Mouse (Mus musculus): ENCODE data around the gene Tfg. TPM values are rescaled to one million over a fixed set of nuclear protein-coding genes. Genes with fewer than 3 reads are reported as not detected.
A peak's percentile ranks its signal among the peaks of the same experiment; 100 is the strongest.

Tfg gene
- total RNA-seq (2017) = 24.6 to 34.5 TPM (median 31.7 TPM) in 3 replicates

- ATAC-seq (replicated peaks; ENCODE audit: insufficient number of reproducible peaks, low FRiP score, low TSS enrichment, poor library complexity, severe bottlenecking) = peak; percentile 92
Observed at GRCm38 (mm10) chr16:56717224-56718200, at the start of gene Tfg. Tfg (minus strand) TSS chr16:56717450.

GRCm38 (mm10) chr16:56729060-56729459 lies 11.8 kb upstream of the Tfg start:
- ATAC-seq (replicated peaks; ENCODE audit: insufficient number of reproducible peaks, low FRiP score, low TSS enrichment, poor library complexity, severe bottlenecking) = no peak

GRCm38 (mm10) chr16:56724927-56725326 lies 7.7 kb upstream of the Tfg start:
- no peak for ATAC-seq (replicated peaks; ENCODE audit: insufficient number of reproducible peaks, low FRiP score, low TSS enrichment, poor library complexity, severe bottlenecking)

GRCm38 (mm10) chr16:56722357-56722756 lies 5.1 kb upstream of the Tfg start:
- no peak for ATAC-seq (replicated peaks; ENCODE audit: insufficient number of reproducible peaks, low FRiP score, low TSS enrichment, poor library complexity, severe bottlenecking)

GRCm38 (mm10) chr16:56719031-56719430 lies 1.8 kb upstream of the Tfg start:
- ATAC-seq (replicated peaks; ENCODE audit: insufficient number of reproducible peaks, low FRiP score, low TSS enrichment, poor library complexity, severe bottlenecking) = no peak

- no peak for ATAC-seq (replicated peaks; ENCODE audit: insufficient number of reproducible peaks, low FRiP score, low TSS enrichment, poor library complexity, severe bottlenecking)
Observed at GRCm38 (mm10) chr16:56716557-56717179, 582 bp downstream of the Tfg start.

- no peak for ATAC-seq (replicated peaks; ENCODE audit: insufficient number of reproducible peaks, low FRiP score, low TSS enrichment, poor library complexity, severe bottlenecking)
Observed at GRCm38 (mm10) chr16:56715608-56716007, 1.6 kb downstream of the Tfg start.

GRCm38 (mm10) chr16:56710071-56710470 lies 7.2 kb downstream of the Tfg start:
- no peak for ATAC-seq (replicated peaks; ENCODE audit: insufficient number of reproducible peaks, low FRiP score, low TSS enrichment, poor library complexity, severe bottlenecking)

GRCm38 (mm10) chr16:56705731-56706130 lies 11.5 kb downstream of the Tfg start:
- ATAC-seq (replicated peaks; ENCODE audit: insufficient number of reproducible peaks, low FRiP score, low TSS enrichment, poor library complexity, severe bottlenecking) = no peak

GRCm38 (mm10) chr16:56700898-56701297 lies 16.4 kb downstream of the Tfg start:
- no peak for ATAC-seq (replicated peaks; ENCODE audit: insufficient number of reproducible peaks, low FRiP score, low TSS enrichment, poor library complexity, severe bottlenecking)

- no peak for ATAC-seq (replicated peaks; ENCODE audit: insufficient number of reproducible peaks, low FRiP score, low TSS enrichment, poor library complexity, severe bottlenecking)
Observed at GRCm38 (mm10) chr16:56696448-56696847, 20.8 kb downstream of the Tfg start.

GRCm38 (mm10) chr16:56690715-56691114 lies 26.5 kb downstream of the Tfg start:
- ATAC-seq (replicated peaks; ENCODE audit: insufficient number of reproducible peaks, low FRiP score, low TSS enrichment, poor library complexity, severe bottlenecking) = no peak

GRCm38 (mm10) chr16:56686747-56687146 lies 30.5 kb downstream of the Tfg start:
- ATAC-seq (replicated peaks; ENCODE audit: insufficient number of reproducible peaks, low FRiP score, low TSS enrichment, poor library complexity, severe bottlenecking) = no peak

- no peak for ATAC-seq (replicated peaks; ENCODE audit: insufficient number of reproducible peaks, low FRiP score, low TSS enrichment, poor library complexity, severe bottlenecking)
Observed at GRCm38 (mm10) chr16:56681010-56681645, 36.1 kb downstream of the Tfg start.

GRCm38 (mm10) chr16:56677146-56677545 lies 40.1 kb downstream of the Tfg start:
- ATAC-seq (replicated peaks; ENCODE audit: insufficient number of reproducible peaks, low FRiP score, low TSS enrichment, poor library complexity, severe bottlenecking) = no peak

- no peak for ATAC-seq (replicated peaks; ENCODE audit: insufficient number of reproducible peaks, low FRiP score, low TSS enrichment, poor library complexity, severe bottlenecking)
Observed at GRCm38 (mm10) chr16:56673420-56673819, 43.8 kb downstream of the Tfg start.

GRCm38 (mm10) chr16:56670941-56671340 lies 46.3 kb downstream of the Tfg start:
- no peak for ATAC-seq (replicated peaks; ENCODE audit: insufficient number of reproducible peaks, low FRiP score, low TSS enrichment, poor library complexity, severe bottlenecking)

GRCm38 (mm10) chr16:56669520-56669919 lies 47.7 kb downstream of the Tfg start:
- no peak for ATAC-seq (replicated peaks; ENCODE audit: insufficient number of reproducible peaks, low FRiP score, low TSS enrichment, poor library complexity, severe bottlenecking)

- no peak for ATAC-seq (replicated peaks; ENCODE audit: insufficient number of reproducible peaks, low FRiP score, low TSS enrichment, poor library complexity, severe bottlenecking)
Observed at GRCm38 (mm10) chr16:56658866-56659265, 58.4 kb downstream of the Tfg start.
